Mouse (Mus musculus) retina, postnatal 7 days (tissue): ENCODE measurements at regions not wholly inside any gene's neighbourhood (a gene's known extent, or its start where the extent isn't known, plus 50 kb on each side); places are given as distances from the start of the nearest gene placed in this dataset.
"Not testable (repeated sequence)": the region's sequence is repeated elsewhere in the genome, so short reads cannot be mapped to it uniquely, and the experiment has no call there.

Source experiments
- DNase-seq: peaks from one replicate; pipeline ENCODE4 v3.0.0-alpha.2; 2012; ENCODE audit warnings: low read depth, low spot score

- DNase-seq, result no peak
These were observed 56.5 kb upstream of the Pdk3 start for GRCm38 (mm10) chrX:93888480-93888879.

- no peak for DNase-seq
These were observed 57.0 kb upstream of the Pdk3 start for GRCm38 (mm10) chrX:93888966-93889365.

- peak; percentile 62 for DNase-seq
These were observed 57.5 kb upstream of the Pdk3 start for GRCm38 (mm10) chrX:93889394-93890042.

- no peak for DNase-seq
These were observed 65.1 kb upstream of the Pdk3 start for GRCm38 (mm10) chrX:93896838-93897820.

GRCm38 (mm10) chrX:93903209-93903608 is 65.2 kb upstream of the AU015836 start:
- no peak for DNase-seq

- DNase-seq, result no peak
These were observed 62.9 kb upstream of the AU015836 start for GRCm38 (mm10) chrX:93905531-93905930.

- DNase-seq, result peak; percentile 29
These were observed 57.2 kb upstream of the AU015836 start for GRCm38 (mm10) chrX:93911087-93911840.

- no peak for DNase-seq
These were observed 52.9 kb upstream of the AU015836 start for GRCm38 (mm10) chrX:93915548-93915947.

- DNase-seq, result not testable (repeated sequence)
These were observed 51.1 kb upstream of the AU015836 start for GRCm38 (mm10) chrX:93917367-93917766.
